Mouse (Mus musculus): ENCODE results near the gene Mid1. TPM values are rescaled to one million over a fixed set of nuclear protein-coding genes. Genes with fewer than 3 reads are reported as not detected.
"Not testable (repeated sequence)": the region's sequence is repeated elsewhere in the genome, so short reads cannot be mapped to it uniquely, and the experiment has no call there.

Gene Mid1
- polyA plus RNA-seq, 1 experiment from 2014 or later = 1.6 TPM

GRCm38 (mm10) chrX:169969337-169969736 is 284.3 kb downstream of the Mid1 start:
- WGBS (ENCODE audit: insufficient replicate concordance) = 68% methylated on average over 1 of the region's 1 CpGs
- no peaks in the 10 kb centered on the region for H3K27me3 ChIP-seq (ENCODE audit: control insufficient read depth, insufficient read depth, low read depth, low read length)
- ATAC-seq (ENCODE audit: low read depth) = no peak
- H3K4me1 ChIP-seq (ENCODE audit: control insufficient read depth, low read depth, low read length) = no peaks in the 10 kb centered on the region
- H3K9ac ChIP-seq (ENCODE audit: low read depth, low read length) = no peak overlapping the region
- H3K27ac ChIP-seq (ENCODE audit: low read length) = no peak overlapping the region
- no peaks in the 10 kb centered on the region for H3K9me3 ChIP-seq (replicated peaks; ENCODE audit: control insufficient read depth, low read length)
- H3K4me2 ChIP-seq (ENCODE audit: low read depth, low read length) = no peak overlapping the region
- peaks cover 11% of the 10 kb centered on the region; the same call in 1 of the 2 replicates for H3K36me3 ChIP-seq (ENCODE audit: control insufficient read depth, insufficient read depth)
- H3K4me3 ChIP-seq (ENCODE audit: low read depth, low read length) = no peak overlapping the region

DNA sequence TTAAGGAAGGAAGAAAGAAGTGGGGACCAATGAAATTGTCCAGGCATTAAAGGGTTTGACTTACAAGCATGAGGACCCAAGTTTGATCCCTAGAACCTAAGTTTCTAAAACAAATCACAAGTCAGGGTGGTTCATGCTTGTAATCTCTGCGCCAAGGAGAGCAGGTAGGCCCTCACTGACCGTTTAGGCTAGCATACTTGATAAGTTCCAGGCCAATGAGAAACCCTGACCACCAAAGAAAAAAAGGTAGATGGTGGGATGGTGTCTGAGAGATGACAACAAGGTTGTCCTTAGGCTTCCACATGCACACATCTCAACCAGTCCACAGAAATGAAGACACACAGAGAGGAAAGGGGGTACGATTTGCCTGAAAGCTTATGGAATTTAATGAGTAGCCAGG is 284.8 kb downstream of the Mid1 start:
- not testable (repeated sequence) for H3K4me2 ChIP-seq (ENCODE audit: low read depth, low read length); ATAC-seq (ENCODE audit: low read depth); H3K9me3 ChIP-seq (replicated peaks; ENCODE audit: control insufficient read depth, low read length); H3K4me1 ChIP-seq (ENCODE audit: control insufficient read depth, low read depth, low read length); H3K27me3 ChIP-seq (ENCODE audit: control insufficient read depth, insufficient read depth, low read depth, low read length); H3K27ac ChIP-seq (ENCODE audit: low read length); H3K4me3 ChIP-seq (ENCODE audit: low read depth, low read length); H3K9ac ChIP-seq (ENCODE audit: low read depth, low read length)
- H3K36me3 ChIP-seq (ENCODE audit: control insufficient read depth, insufficient read depth) = peaks cover 11% of the 10 kb centered on the region; the same call in 1 of the 2 replicates
- WGBS (ENCODE audit: insufficient replicate concordance) = 64% methylated on average over 3 of the region's 3 CpGs

DNA sequence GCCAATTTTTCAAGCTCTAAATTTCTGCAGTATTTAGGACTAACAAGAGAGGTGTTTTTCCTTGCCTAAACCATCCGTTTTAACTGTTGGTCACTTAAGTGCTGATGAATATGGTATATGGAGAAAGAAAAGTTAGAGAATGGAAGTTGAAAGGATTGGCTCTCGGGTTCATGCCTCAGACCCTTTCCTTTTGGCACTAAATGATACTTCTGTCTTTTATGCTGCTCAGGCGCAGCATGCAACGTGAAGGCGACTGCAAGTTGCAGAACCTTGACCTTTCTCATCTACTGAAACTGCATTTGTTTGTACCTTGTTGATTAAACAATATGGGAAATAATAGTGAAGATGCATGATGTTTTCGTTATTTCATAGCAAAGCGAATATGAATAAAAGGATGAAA is 285.5 kb downstream of the Mid1 start:
- H3K36me3 ChIP-seq (ENCODE audit: control insufficient read depth, insufficient read depth) = peaks cover 11% of the 10 kb centered on the region; the same call in 1 of the 2 replicates
- not testable (repeated sequence) for H3K27me3 ChIP-seq (ENCODE audit: control insufficient read depth, insufficient read depth, low read depth, low read length); H3K4me2 ChIP-seq (ENCODE audit: low read depth, low read length); H3K4me3 ChIP-seq (ENCODE audit: low read depth, low read length); H3K9ac ChIP-seq (ENCODE audit: low read depth, low read length); H3K27ac ChIP-seq (ENCODE audit: low read length); ATAC-seq (ENCODE audit: low read depth); H3K9me3 ChIP-seq (replicated peaks; ENCODE audit: control insufficient read depth, low read length); H3K4me1 ChIP-seq (ENCODE audit: control insufficient read depth, low read depth, low read length)
- WGBS (ENCODE audit: insufficient replicate concordance) = 73% methylated on average over 7 of the region's 7 CpGs

- H3K27me3 ChIP-seq (ENCODE audit: control insufficient read depth, insufficient read depth, low read depth, low read length) = not testable (repeated sequence)
- 72% methylated on average over 6 of the region's 6 CpGs for WGBS (ENCODE audit: insufficient replicate concordance)
These were observed 286.6 kb downstream of the Mid1 start for GRCm38 (mm10) chrX:169971562-169971961.

GRCm38 (mm10) chrX:169972131-169972530 is 287.1 kb downstream of the Mid1 start:
- H3K27me3 ChIP-seq (ENCODE audit: control insufficient read depth, insufficient read depth, low read depth, low read length); H3K4me3 ChIP-seq (ENCODE audit: low read depth, low read length); H3K4me1 ChIP-seq (ENCODE audit: control insufficient read depth, low read depth, low read length); H3K27ac ChIP-seq (ENCODE audit: low read length); H3K9me3 ChIP-seq (replicated peaks; ENCODE audit: control insufficient read depth, low read length); H3K4me2 ChIP-seq (ENCODE audit: low read depth, low read length); H3K9ac ChIP-seq (ENCODE audit: low read depth, low read length): not testable (repeated sequence)
- peaks cover 11% of the 10 kb centered on the region; the same call in 1 of the 2 replicates for H3K36me3 ChIP-seq (ENCODE audit: control insufficient read depth, insufficient read depth)
- WGBS (ENCODE audit: insufficient replicate concordance) = 57% methylated on average over 2 of the region's 2 CpGs
- 0 out of 2 replicates have a peak, but pooled peaks have one; percentile 16 for ATAC-seq (ENCODE audit: low read depth)

More at GRCm38 (mm10) chrX:169971562-169971961, 286.6 kb downstream of the Mid1 start:
- H3K36me3 ChIP-seq (ENCODE audit: control insufficient read depth, insufficient read depth) = peaks cover 11% of the 10 kb centered on the region; the same call in 1 of the 2 replicates
- not testable (repeated sequence) for H3K27ac ChIP-seq (ENCODE audit: low read length); ATAC-seq (ENCODE audit: low read depth); H3K9me3 ChIP-seq (replicated peaks; ENCODE audit: control insufficient read depth, low read length); H3K4me3 ChIP-seq (ENCODE audit: low read depth, low read length); H3K4me2 ChIP-seq (ENCODE audit: low read depth, low read length); H3K9ac ChIP-seq (ENCODE audit: low read depth, low read length); H3K4me1 ChIP-seq (ENCODE audit: control insufficient read depth, low read depth, low read length)

GRCm38 (mm10) chrX:169972791-169973494 is 287.9 kb downstream of the Mid1 start:
- not testable (repeated sequence) for ATAC-seq (ENCODE audit: low read depth); H3K4me1 ChIP-seq (ENCODE audit: control insufficient read depth, low read depth, low read length); H3K9me3 ChIP-seq (replicated peaks; ENCODE audit: control insufficient read depth, low read length); H3K27ac ChIP-seq (ENCODE audit: low read length); H3K4me3 ChIP-seq (ENCODE audit: low read depth, low read length); H3K9ac ChIP-seq (ENCODE audit: low read depth, low read length); H3K4me2 ChIP-seq (ENCODE audit: low read depth, low read length); H3K27me3 ChIP-seq (ENCODE audit: control insufficient read depth, insufficient read depth, low read depth, low read length)
- peaks cover 11% of the 10 kb centered on the region; the same call in 1 of the 2 replicates for H3K36me3 ChIP-seq (ENCODE audit: control insufficient read depth, insufficient read depth)
- 52% methylated on average over 6 of the region's 6 CpGs for WGBS (ENCODE audit: insufficient replicate concordance)

GRCm38 (mm10) chrX:169973806-169974205 is 288.8 kb downstream of the Mid1 start:
- not testable (repeated sequence) for H3K4me2 ChIP-seq (ENCODE audit: low read depth, low read length); ATAC-seq (ENCODE audit: low read depth); H3K27ac ChIP-seq (ENCODE audit: low read length); H3K9me3 ChIP-seq (replicated peaks; ENCODE audit: control insufficient read depth, low read length); H3K4me3 ChIP-seq (ENCODE audit: low read depth, low read length); H3K4me1 ChIP-seq (ENCODE audit: control insufficient read depth, low read depth, low read length); H3K27me3 ChIP-seq (ENCODE audit: control insufficient read depth, insufficient read depth, low read depth, low read length); H3K9ac ChIP-seq (ENCODE audit: low read depth, low read length)
- 48% methylated on average over 3 of the region's 3 CpGs for WGBS (ENCODE audit: insufficient replicate concordance)
- peaks cover 11% of the 10 kb centered on the region; the same call in 1 of the 2 replicates for H3K36me3 ChIP-seq (ENCODE audit: control insufficient read depth, insufficient read depth)

DNA sequence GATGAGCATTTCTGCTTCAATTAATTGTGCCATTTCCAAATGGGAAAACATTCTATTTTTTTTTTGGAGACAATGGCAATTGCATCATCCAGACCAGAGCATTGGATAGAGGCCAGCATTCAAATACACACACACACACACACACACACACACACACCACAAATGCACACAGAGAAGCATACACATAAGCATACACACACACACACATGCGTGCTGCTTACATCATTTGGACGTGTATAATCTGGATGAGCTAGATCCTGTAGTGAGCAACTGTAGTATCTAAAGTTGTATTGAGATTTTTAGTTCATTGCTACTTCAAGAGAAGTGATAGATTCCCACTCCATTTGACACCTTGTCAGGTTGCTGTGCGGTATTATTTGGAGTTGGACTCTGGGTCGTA is 289.5 kb downstream of the Mid1 start:
- WGBS (ENCODE audit: insufficient replicate concordance) = 48% methylated on average over 4 of the region's 4 CpGs
- H3K27ac ChIP-seq (ENCODE audit: low read length); H3K4me2 ChIP-seq (ENCODE audit: low read depth, low read length); H3K4me3 ChIP-seq (ENCODE audit: low read depth, low read length); H3K27me3 ChIP-seq (ENCODE audit: control insufficient read depth, insufficient read depth, low read depth, low read length); ATAC-seq (ENCODE audit: low read depth); H3K9ac ChIP-seq (ENCODE audit: low read depth, low read length); H3K4me1 ChIP-seq (ENCODE audit: control insufficient read depth, low read depth, low read length); H3K9me3 ChIP-seq (replicated peaks; ENCODE audit: control insufficient read depth, low read length): not testable (repeated sequence)
- H3K36me3 ChIP-seq (ENCODE audit: control insufficient read depth, insufficient read depth) = peaks cover 11% of the 10 kb centered on the region; the same call in 1 of the 2 replicates

- H3K4me1 ChIP-seq (ENCODE audit: control insufficient read depth, low read depth, low read length); ATAC-seq (ENCODE audit: low read depth); H3K27ac ChIP-seq (ENCODE audit: low read length); H3K27me3 ChIP-seq (ENCODE audit: control insufficient read depth, insufficient read depth, low read depth, low read length); H3K9me3 ChIP-seq (replicated peaks; ENCODE audit: control insufficient read depth, low read length); H3K36me3 ChIP-seq (ENCODE audit: control insufficient read depth, insufficient read depth); H3K4me3 ChIP-seq (ENCODE audit: low read depth, low read length); H3K4me2 ChIP-seq (ENCODE audit: low read depth, low read length); H3K9ac ChIP-seq (ENCODE audit: low read depth, low read length): not testable (repeated sequence)
- WGBS (ENCODE audit: insufficient replicate concordance) = 57% methylated on average over 6 of the region's 6 CpGs
These were observed 290.0 kb downstream of the Mid1 start for GRCm38 (mm10) chrX:169974974-169975373.
